Mouse (Mus musculus) gonadal fat pad, adult 2 months (tissue): ENCODE measurements at regions not wholly inside any gene's neighbourhood (a gene's known extent, or its start where the extent isn't known, plus 50 kb on each side); places are given as distances from the start of the nearest gene placed in this dataset.
A peak's percentile ranks its signal among the peaks of the same experiment; 100 is the strongest.
"Not testable (repeated sequence)": the region's sequence is repeated elsewhere in the genome, so short reads cannot be mapped to it uniquely, and the experiment has no call there.

Experiments
- DNase-seq: peaks from one replicate; pipeline ENCODE4 v3.0.0-alpha.2; 2012; ENCODE audit warnings: low read depth

- not testable (repeated sequence) for DNase-seq
Measured at GRCm38 (mm10) chrX:40707176-40707575, 693.5 kb upstream of the Gria3 start.

- peak; percentile 23 for DNase-seq
Measured at GRCm38 (mm10) chrX:40708631-40709030, 692.0 kb upstream of the Gria3 start.

- DNase-seq = no peak
Measured at GRCm38 (mm10) chrX:40740701-40741344, 659.8 kb upstream of the Gria3 start.
